Mouse (Mus musculus) embryonic stem cell, embryonic (primary cell): ENCODE results near the gene Pnpla2.

Experiments
- CTCF ChIA-PET, 4 experiments: fragments of 300-600 bp in 2 of 4; fragments of 350-600 bp in 2 of 4; sonication (Branson Sonifier 250); formaldehyde crosslinking; loops; one replicate each; lab custom pipeline; 2022; ENCODE audit warnings: inconsistent platforms in 2 of 4; lab: Charles Lee
- POLR2A ChIA-PET, 4 experiments: fragments of 300-600 bp in 2 of 4; fragments of 350-600 bp in 2 of 4; sonication (Branson Sonifier 250); formaldehyde crosslinking; loops; one replicate each; lab custom pipeline; 2022; ENCODE audit warnings: antibody characterized with exemption in 4 of 4, inconsistent platforms in 1 of 4; lab: Charles Lee

Pnpla2 gene

GRCm38 (mm10) chr7:141426948-141427730 lies 27.9 kb upstream of the Pnpla2 start:
- CTCF ChIA-PET = interaction anchor here (0.6 to 4.1 kb wide), 7 partner anchors 12 to 376 kb away, joined by 3 to 22 read pairs (median 4); partner anchors contain the start of genes Cd151 (in 1 of the 4) and Slc25a22 (in 1 of the 4)
- POLR2A ChIA-PET = interaction anchor here in 3 of 4 experiments (0.5 to 21.5 kb wide), 16 partner anchors 7 to 199 kb away, joined by 3 to 465 read pairs (median 6); partner anchors contain the start of genes Rplp2 (in 3 of the 3), Cracr2b (in 2 of the 3), Taldo1 (in 2 of the 3) and Cd151 (in 1 of the 3)

GRCm38 (mm10) chr7:141428701-141429100 lies 26.3 kb upstream of the Pnpla2 start:
- ChIA-PET POLR2A (interaction anchor here in 3 of 4 experiments (0.5 to 21.5 kb wide), 32 partner anchors 9 to 365 kb away, joined by 3 to 465 read pairs (median 4); partner anchors contain the start of genes Gatd1 (in 2 of the 3), Pidd1 (in 2 of the 3), Rplp2 (in 2 of the 3) and Slc25a22 (in 2 of the 3)), CTCF (interaction anchor here in 3 of 4 experiments (0.6 to 4.1 kb wide), 11 partner anchors 9 to 282 kb away, joined by 3 to 22 read pairs (median 4); partner anchors contain the start of genes Pidd1 (in 1 of the 3), Rassf7 (in 1 of the 3), Slc25a22 (in 1 of the 3) and Taldo1 (in 1 of the 3))

DNA sequence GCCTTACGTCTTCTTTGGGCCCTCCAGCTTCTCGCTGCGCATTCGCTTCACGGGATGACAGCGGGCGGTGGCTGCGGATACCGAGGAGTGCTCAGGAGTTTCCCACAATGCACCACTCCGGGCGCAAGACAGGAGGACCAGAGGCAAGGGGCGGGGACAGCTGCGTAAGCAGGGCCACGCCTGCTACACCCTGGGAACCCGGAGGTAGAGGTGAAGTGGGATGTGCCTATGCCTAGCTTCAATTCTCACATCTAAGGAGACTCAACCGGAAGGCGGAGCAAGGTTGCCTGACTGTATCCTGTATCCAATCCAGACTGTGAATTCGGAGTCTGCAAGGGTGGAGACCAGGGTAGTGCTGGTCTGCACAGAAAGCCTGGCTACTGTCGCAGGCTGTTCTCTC lies 25.7 kb upstream of the Pnpla2 start, which contains the start of gene Cend1:
Gene Cend1 (minus strand): TSS at position 182 of the 400 bp plus-strand sequence.
- ChIA-PET POLR2A (interaction anchor here in 3 of 4 experiments (0.5 to 21.5 kb wide), 31 partner anchors 8 to 366 kb away, joined by 3 to 465 read pairs (median 4); partner anchors contain the start of genes Gatd1 (in 2 of the 3), Pidd1 (in 2 of the 3), Rplp2 (in 2 of the 3) and Slc25a22 (in 2 of the 3)), CTCF (interaction anchor here (0.6 to 4.1 kb wide), 13 partner anchors 10 to 282 kb away, joined by 3 to 22 read pairs (median 4); partner anchors contain the start of genes Eps8l2 (in 1 of the 4), Pidd1 (in 1 of the 4), Rassf7 (in 1 of the 4) and Slc25a22 (in 1 of the 4))

GRCm38 (mm10) chr7:141429840-141430584 lies 25.0 kb upstream of the Pnpla2 start:
- CTCF ChIA-PET = interaction anchor here in 3 of 4 experiments (0.6 to 4.1 kb wide), 8 partner anchors 9 to 100 kb away, joined by 3 to 22 read pairs (median 5); partner anchors contain the start of genes Eps8l2 (in 1 of the 3), Pidd1 (in 1 of the 3) and Slc25a22 (in 1 of the 3)

DNA sequence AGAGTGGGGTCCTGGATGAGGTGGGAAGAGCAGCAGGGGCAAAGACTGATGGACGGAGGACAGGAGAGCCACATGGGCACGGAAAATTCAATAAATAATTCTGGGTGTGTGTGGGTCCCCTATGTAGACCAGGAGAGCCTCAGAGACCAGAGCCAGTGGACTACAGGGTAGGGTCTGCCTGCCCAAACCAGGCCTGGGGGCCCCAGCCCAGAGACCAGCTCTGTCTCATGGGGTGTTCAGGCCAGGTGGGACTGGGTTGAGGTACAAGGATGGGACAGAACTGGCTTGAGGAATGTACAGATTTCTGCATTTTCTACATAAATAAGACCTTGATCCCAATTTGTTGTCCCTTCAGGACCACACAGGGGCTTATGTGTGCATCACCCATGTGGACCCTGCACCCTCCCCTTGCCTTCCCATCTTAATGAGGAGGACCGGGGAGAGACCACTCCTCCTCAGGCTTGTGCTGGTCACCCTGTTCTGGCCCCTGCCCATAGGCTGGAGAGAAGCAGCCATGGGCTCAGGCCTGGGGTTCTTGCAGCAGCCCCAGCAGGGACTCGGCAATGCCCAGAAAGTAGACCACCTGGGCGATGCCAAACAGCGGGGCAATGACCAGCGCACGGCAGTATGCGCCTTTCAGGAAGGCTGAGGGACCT lies 24.3 kb upstream of the Pnpla2 start:
- POLR2A ChIA-PET = interaction anchor here in 2 of 4 experiments (0.6 to 21.5 kb wide), 10 partner anchors 9 to 38 kb away, joined by 3 to 465 read pairs (median 17); partner anchors contain the start of genes Pidd1 (in 2 of the 2), Rplp2 (in 2 of the 2), Cd151 (in 1 of the 2) and Cracr2b (in 1 of the 2)
- CTCF ChIA-PET = interaction anchor here in 1 of 4 experiments (0.6 to 4.1 kb wide), 4 partner anchors 8 to 55 kb away, joined by 3 to 22 read pairs (median 6); partner anchors contain the start of gene Slc25a22

More at GRCm38 (mm10) chr7:141429840-141430584, 25.0 kb upstream of the Pnpla2 start:
- POLR2A ChIA-PET = interaction anchor here in 3 of 4 experiments (0.6 to 21.5 kb wide), 23 partner anchors 9 to 366 kb away, joined by 3 to 465 read pairs (median 4); partner anchors contain the start of genes Gatd1 (in 2 of the 3), Pidd1 (in 2 of the 3), Rplp2 (in 2 of the 3) and Cd151 (in 1 of the 3)

- POLR2A ChIA-PET = interaction anchor here in 3 of 4 experiments (0.6 to 21.5 kb wide), 4 partner anchors 8 to 27 kb away, joined by 3 to 465 read pairs (median 43); partner anchors contain the start of genes Rplp2 (in 2 of the 3), Cd151 (in 1 of the 3), Cracr2b (in 1 of the 3) and Pidd1 (in 1 of the 3)
- CTCF ChIA-PET = interaction anchor here in 1 of 4 experiments (0.6 kb wide), 1 partner anchor 56 kb away, joined by 3 read pairs; no protein-coding TSS in a partner anchor
Observed at GRCm38 (mm10) chr7:141431434-141432185, 23.4 kb upstream of the Pnpla2 start.

- POLR2A ChIA-PET = interaction anchor here in 3 of 4 experiments (0.6 to 21.5 kb wide), 5 partner anchors 8 to 27 kb away, joined by 3 to 465 read pairs (median 21); partner anchors contain the start of genes Rplp2 (in 2 of the 3), Cd151 (in 1 of the 3), Cracr2b (in 1 of the 3) and Pidd1 (in 1 of the 3)
Observed at GRCm38 (mm10) chr7:141432186-141432611, 22.8 kb upstream of the Pnpla2 start.

GRCm38 (mm10) chr7:141432741-141433516 lies 22.1 kb upstream of the Pnpla2 start:
- ChIA-PET CTCF (interaction anchor here in 3 of 4 experiments (0.5 to 0.6 kb wide), 3 partner anchors 13 to 234 kb away, joined by 3 read pairs; no protein-coding TSS in a partner anchor), POLR2A (interaction anchor here in 2 of 4 experiments (0.9 to 21.5 kb wide), 4 partner anchors 10 to 26 kb away, joined by 3 to 465 read pairs (median 12); partner anchors contain the start of genes Rplp2 (in 2 of the 2), Cd151 (in 1 of the 2), Cracr2b (in 1 of the 2) and Pnpla2 (in 1 of the 2))

More at GRCm38 (mm10) chr7:141432186-141432611, 22.8 kb upstream of the Pnpla2 start:
- CTCF ChIA-PET = no interaction called here

- POLR2A ChIA-PET = interaction anchor here in 3 of 4 experiments (0.8 to 21.5 kb wide), 15 partner anchors 8 to 310 kb away, joined by 3 to 465 read pairs (median 5); partner anchors contain the start of genes Pnpla2 (in 2 of the 3), Rplp2 (in 2 of the 3), Cd151 (in 1 of the 3) and Cracr2b (in 1 of the 3)
Observed at GRCm38 (mm10) chr7:141433517-141434400, 21.2 kb upstream of the Pnpla2 start.

DNA sequence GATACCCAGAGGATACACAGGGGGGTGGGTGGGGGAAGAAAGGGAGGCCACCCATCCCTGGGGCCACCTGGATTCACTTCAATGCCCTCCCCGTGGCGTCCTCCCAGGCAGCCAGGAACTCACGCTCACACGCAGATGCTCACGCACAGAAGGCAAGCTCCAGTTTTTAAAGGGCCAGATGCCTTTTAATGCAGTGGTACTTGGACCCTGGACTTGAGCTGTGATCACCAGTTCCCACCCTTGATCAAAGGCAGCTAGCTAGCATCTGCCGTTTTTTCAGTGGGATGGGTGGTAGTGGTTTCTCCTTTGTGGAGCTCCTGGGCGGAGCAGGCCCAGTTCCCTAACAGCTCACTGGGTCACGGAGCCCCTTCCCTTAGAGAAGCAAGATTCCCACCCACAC lies 20.5 kb upstream of the Pnpla2 start:
- ChIA-PET POLR2A (interaction anchor here in 3 of 4 experiments (0.8 to 21.5 kb wide), 19 partner anchors 8 to 311 kb away, joined by 3 to 465 read pairs (median 4); partner anchors contain the start of genes Pnpla2 (in 2 of the 3), Rplp2 (in 2 of the 3), Taldo1 (in 2 of the 3) and Cd151 (in 1 of the 3)), CTCF (interaction anchor here (0.5 to 1.7 kb wide), 10 partner anchors 8 to 206 kb away, joined by 3 to 9 read pairs (median 3); partner anchors contain the start of gene Rplp2 (in 1 of the 4))

More at GRCm38 (mm10) chr7:141433517-141434400, 21.2 kb upstream of the Pnpla2 start:
- CTCF ChIA-PET = interaction anchor here in 3 of 4 experiments (0.5 to 1.7 kb wide), 10 partner anchors 8 to 235 kb away, joined by 3 to 9 read pairs (median 3); partner anchors contain the start of gene Rplp2 (in 1 of the 3)

- CTCF ChIA-PET = interaction anchor here in 3 of 4 experiments (0.5 to 1.7 kb wide), 8 partner anchors 8 to 207 kb away, joined by 3 to 9 read pairs (median 3); partner anchors contain the start of gene Rplp2 (in 1 of the 3)
- POLR2A ChIA-PET = interaction anchor here in 3 of 4 experiments (1.0 to 21.5 kb wide), 22 partner anchors 7 to 135 kb away, joined by 3 to 465 read pairs (median 4); partner anchors contain the start of genes Polr2l (in 3 of the 3), Tspan4 (in 3 of the 3), Pnpla2 (in 2 of the 3) and Rplp2 (in 2 of the 3)
Observed at GRCm38 (mm10) chr7:141435129-141435855, 19.7 kb upstream of the Pnpla2 start.
